Mouse (Mus musculus) liver, embryonic 15.5 days (tissue): ENCODE data around the gene Ulk2. TPM values are rescaled to one million over a fixed set of nuclear protein-coding genes. Genes with fewer than 3 reads are reported as not detected.

Experiments used
- ATAC-seq: fragments of 200-750 bp; cut with Nextera tagmentation; 2 replicates; pipeline ENCODE4 v1.8.0; 2017; ENCODE audit warnings: moderate number of reproducible peaks, mild to moderate bottlenecking, moderate library complexity; ENCODE audit not compliant: insufficient read depth
- H3K27ac ChIP-seq: fragments of 300-500 bp; sonication (generic); replicated peaks from 2 replicates; pipeline ENCODE4 v1.5.1; 2015; ENCODE audit warnings: mild to moderate bottlenecking, inconsistent platforms
- H3K27me3 ChIP-seq: fragments of 300-500 bp; sonication (generic); 2 replicates; pipeline ENCODE4 v1.6.1; 2015; ENCODE audit warnings: mild to moderate bottlenecking, inconsistent platforms
- H3K36me3 ChIP-seq: fragments of 300-500 bp; sonication (generic); replicated peaks from 2 replicates; pipeline ENCODE4 v1.6.1; 2015; ENCODE audit warnings: moderate library complexity, mild to moderate bottlenecking, inconsistent platforms
- H3K4me1 ChIP-seq: fragments of 300-500 bp; sonication (generic); replicated peaks from 2 replicates; pipeline ENCODE4 v1.6.1; 2015; ENCODE audit warnings: inconsistent platforms
- H3K4me2 ChIP-seq: fragments of 300-500 bp; sonication (generic); 2 replicates; pipeline ENCODE4 v1.6.1; 2015; ENCODE audit warnings: moderate library complexity, mild to moderate bottlenecking, inconsistent platforms
- H3K4me3 ChIP-seq: fragments of 300-500 bp; sonication (generic); replicated peaks from 2 replicates; pipeline ENCODE4 v1.5.1; 2015; ENCODE audit warnings: mild to moderate bottlenecking, inconsistent platforms
- H3K9ac ChIP-seq: fragments of 300-500 bp; sonication (generic); 2 replicates; pipeline ENCODE4 v1.6.1; 2015; ENCODE audit warnings: moderate library complexity, mild to moderate bottlenecking, inconsistent platforms
- H3K9me3 ChIP-seq: fragments of 300-500 bp; sonication (generic); replicated peaks from 2 replicates; pipeline ENCODE4 v1.6.1; 2016; ENCODE audit warnings: inconsistent platforms
- WGBS: fragments of 180-500 bp; shearing (Covaris S2); methylation state at CpG from one replicate; pipeline ENCODE4 v1.1.7; 2015; ENCODE audit warnings: mixed read lengths; ENCODE audit not compliant: insufficient replicate concordance; 5-methylcytosine and 5-hydroxymethylcytosine counted together
- polyA plus RNA-seq: library from polyadenylated mRNA; unstranded; fragments of >200 nt; fragmentation: Nextera tagmentation; extraction: Ambion mirVana; gene quantifications from 2 replicates; pipeline ENCODE4 v1.2.1, GENCODE M21; 2015

Gene Ulk2
- polyA plus RNA-seq: 2.6 and 2.9 TPM in 2 replicates

GRCm38 (mm10) chr11:61854988-61855411 lies at the start of gene Ulk2:
Gene Ulk2, minus strand, starts transcription at chr11:61855073.
- Histone ChIP-seq H3K9me3 (no peaks in the 10 kb centered on the region), H3K4me3 (peak within 1 kb of the TSS; percentile 79), H3K27ac (peak within 1 kb of the TSS; percentile 86), H3K9ac (peak within 1 kb of the TSS; percentile 84), H3K27me3 (peaks cover 22% of the 10 kb centered on the region), H3K36me3 (no peaks in the 10 kb centered on the region; the same call in 1 of the 2 replicates), H3K4me2 (peak within 1 kb of the TSS; percentile 98), H3K4me1 (peaks cover 21% of the 10 kb centered on the region)
- ATAC-seq: peak; percentile 79
- WGBS: under 1% methylated on average over 58 of the region's 58 CpGs

DNA sequence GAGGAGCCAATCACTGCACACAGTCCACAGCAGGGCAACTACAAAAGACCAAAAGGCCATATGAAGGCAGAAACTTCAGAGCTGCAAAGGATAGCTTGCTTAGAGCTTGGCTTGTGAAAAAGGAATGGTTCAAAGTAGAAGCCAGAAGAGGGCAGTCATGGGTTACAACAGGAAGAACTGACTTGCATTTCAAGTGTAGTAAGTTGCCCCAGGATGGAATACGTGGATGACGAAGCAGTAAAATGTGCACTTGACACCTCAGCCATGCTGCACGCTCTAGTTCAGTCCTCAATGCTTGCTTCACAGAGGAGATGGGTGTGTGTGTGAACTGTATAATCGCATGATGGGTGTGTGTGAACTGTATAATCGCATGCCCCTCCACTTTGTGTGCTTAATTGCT lies 27.3 kb upstream of the Ulk2 start:
- peaks cover 64% of the 10 kb centered on the region for H3K36me3 ChIP-seq
- H3K27ac ChIP-seq: no peak overlapping the region
- ATAC-seq: no peak
- H3K4me2 ChIP-seq: no peak overlapping the region
- H3K9ac ChIP-seq: no peak overlapping the region
- WGBS: 72% methylated on average over 5 of the region's 5 CpGs
- H3K4me3 ChIP-seq: no peak overlapping the region
- H3K27me3 ChIP-seq: no peaks in the 10 kb centered on the region
- no peaks in the 10 kb centered on the region for H3K9me3 ChIP-seq
- H3K4me1 ChIP-seq: no peaks in the 10 kb centered on the region

GRCm38 (mm10) chr11:61879921-61880320 lies 25.0 kb upstream of the Ulk2 start:
- H3K36me3 ChIP-seq: peaks cover 70% of the 10 kb centered on the region
- no peaks in the 10 kb centered on the region for H3K9me3 ChIP-seq
- H3K9ac ChIP-seq: no peak overlapping the region
- H3K4me1 ChIP-seq: no peaks in the 10 kb centered on the region
- no peak overlapping the region for H3K4me2 ChIP-seq
- ATAC-seq: no peak
- no peaks in the 10 kb centered on the region for H3K27me3 ChIP-seq
- H3K4me3 ChIP-seq: no peak overlapping the region
- H3K27ac ChIP-seq: no peak overlapping the region

DNA sequence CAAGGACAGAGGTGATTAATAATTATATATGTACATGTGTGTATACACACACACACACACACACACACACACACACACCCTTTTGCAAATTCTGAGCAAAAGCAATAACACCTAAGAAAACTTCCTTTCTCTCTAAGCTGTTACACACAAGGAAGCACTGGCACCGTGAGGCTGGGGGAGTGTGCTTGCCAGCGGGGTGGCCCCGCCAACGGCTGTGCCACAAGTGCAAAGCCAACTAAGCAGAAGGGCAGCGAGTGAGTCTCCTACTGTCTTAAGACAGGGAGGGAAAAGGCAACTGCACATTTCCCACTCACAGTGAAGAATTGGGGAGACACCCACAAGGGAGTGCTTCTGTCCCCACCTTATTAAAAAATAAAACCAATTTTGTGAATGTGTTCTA lies 17.0 kb upstream of the Ulk2 start:
- ATAC-seq: no peak
- no peak overlapping the region for H3K27ac ChIP-seq
- no peaks in the 10 kb centered on the region for H3K27me3 ChIP-seq
- H3K4me3 ChIP-seq: no peak overlapping the region
- no peak overlapping the region for H3K4me2 ChIP-seq
- H3K9me3 ChIP-seq: no peaks in the 10 kb centered on the region
- 83% methylated on average over 5 of the region's 5 CpGs for WGBS
- H3K9ac ChIP-seq: no peak overlapping the region
- peaks cover 63% of the 10 kb centered on the region for H3K36me3 ChIP-seq
- no peaks in the 10 kb centered on the region for H3K4me1 ChIP-seq

GRCm38 (mm10) chr11:61866856-61867255 lies 12.0 kb upstream of the Ulk2 start:
- Histone ChIP-seq H3K9me3 (no peaks in the 10 kb centered on the region), H3K27ac (no peak overlapping the region), H3K4me2 (no peak overlapping the region), H3K36me3 (peaks cover 23% of the 10 kb centered on the region), H3K4me1 (peaks cover 8% of the 10 kb centered on the region; the same call in 1 of the 2 replicates), H3K9ac (no peak overlapping the region), H3K27me3 (no peaks in the 10 kb centered on the region), H3K4me3 (no peak overlapping the region)
- no peak for ATAC-seq

GRCm38 (mm10) chr11:61861781-61862547 lies 7.1 kb upstream of the Ulk2 start:
- peaks cover 13% of the 10 kb centered on the region; the same call in 1 of the 2 replicates for H3K4me1 ChIP-seq
- no peak overlapping the region for H3K4me3 ChIP-seq
- no peak overlapping the region for H3K4me2 ChIP-seq
- 0 out of 2 replicates have a peak, but pooled peaks have one; percentile 7 for ATAC-seq
- no peaks in the 10 kb centered on the region for H3K36me3 ChIP-seq
- 0 out of 2 replicates have a peak overlapping the region, but pooled peaks have one; percentile 9 for H3K27ac ChIP-seq
- whole genome bisulfite sequencing: 41% methylated on average over 6 of the region's 6 CpGs
- no peak overlapping the region for H3K9ac ChIP-seq
- no peaks in the 10 kb centered on the region for H3K9me3 ChIP-seq
- H3K27me3 ChIP-seq: peaks cover 8% of the 10 kb centered on the region; the same call in 1 of the 2 replicates

GRCm38 (mm10) chr11:61859316-61859715 lies 4.4 kb upstream of the Ulk2 start:
- H3K4me2 ChIP-seq: no peak overlapping the region
- ATAC-seq: no peak
- WGBS: 55% methylated on average over 1 of the region's 1 CpGs

DNA sequence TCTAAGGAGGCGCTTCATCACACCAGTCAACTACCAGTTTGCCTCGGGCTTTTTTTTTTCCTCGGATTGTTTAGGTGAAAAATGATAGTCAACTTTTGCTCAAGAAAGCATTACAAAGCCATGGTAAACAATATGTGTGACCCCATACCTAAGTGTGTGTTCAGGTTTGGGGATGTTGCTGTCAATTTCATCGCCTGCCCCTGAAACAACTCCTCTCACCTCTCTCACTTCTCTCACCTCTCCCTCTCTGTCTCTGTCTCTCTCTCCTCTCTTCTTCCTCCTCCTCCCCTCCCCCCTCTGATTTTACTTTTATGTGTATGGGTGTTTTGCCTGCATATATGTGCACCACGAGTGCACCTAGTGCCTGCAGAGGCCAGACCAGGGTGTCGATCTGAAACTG lies 666 bp upstream of the Ulk2 start:
- no peaks in the 10 kb centered on the region for H3K9me3 ChIP-seq
- no peak for ATAC-seq
- H3K4me2 ChIP-seq: peak overlapping the region; percentile 98
- peak overlapping the region; percentile 86 for H3K27ac ChIP-seq
- H3K36me3 ChIP-seq: no peaks in the 10 kb centered on the region; the same call in 1 of the 2 replicates
- WGBS: 39% methylated on average over 6 of the region's 6 CpGs
- peaks cover 21% of the 10 kb centered on the region for H3K4me1 ChIP-seq
- H3K4me3 ChIP-seq: peak overlapping the region; percentile 79
- H3K9ac ChIP-seq: peak overlapping the region; percentile 84
- H3K27me3 ChIP-seq: peaks cover 22% of the 10 kb centered on the region

More at GRCm38 (mm10) chr11:61859316-61859715, 4.4 kb upstream of the Ulk2 start:
- Histone ChIP-seq H3K4me3 (no peak overlapping the region), H3K27me3 (peaks cover 22% of the 10 kb centered on the region), H3K9ac (no peak overlapping the region), H3K9me3 (no peaks in the 10 kb centered on the region), H3K4me1 (peaks cover 26% of the 10 kb centered on the region), H3K27ac (no peak overlapping the region), H3K36me3 (no peaks in the 10 kb centered on the region)

DNA sequence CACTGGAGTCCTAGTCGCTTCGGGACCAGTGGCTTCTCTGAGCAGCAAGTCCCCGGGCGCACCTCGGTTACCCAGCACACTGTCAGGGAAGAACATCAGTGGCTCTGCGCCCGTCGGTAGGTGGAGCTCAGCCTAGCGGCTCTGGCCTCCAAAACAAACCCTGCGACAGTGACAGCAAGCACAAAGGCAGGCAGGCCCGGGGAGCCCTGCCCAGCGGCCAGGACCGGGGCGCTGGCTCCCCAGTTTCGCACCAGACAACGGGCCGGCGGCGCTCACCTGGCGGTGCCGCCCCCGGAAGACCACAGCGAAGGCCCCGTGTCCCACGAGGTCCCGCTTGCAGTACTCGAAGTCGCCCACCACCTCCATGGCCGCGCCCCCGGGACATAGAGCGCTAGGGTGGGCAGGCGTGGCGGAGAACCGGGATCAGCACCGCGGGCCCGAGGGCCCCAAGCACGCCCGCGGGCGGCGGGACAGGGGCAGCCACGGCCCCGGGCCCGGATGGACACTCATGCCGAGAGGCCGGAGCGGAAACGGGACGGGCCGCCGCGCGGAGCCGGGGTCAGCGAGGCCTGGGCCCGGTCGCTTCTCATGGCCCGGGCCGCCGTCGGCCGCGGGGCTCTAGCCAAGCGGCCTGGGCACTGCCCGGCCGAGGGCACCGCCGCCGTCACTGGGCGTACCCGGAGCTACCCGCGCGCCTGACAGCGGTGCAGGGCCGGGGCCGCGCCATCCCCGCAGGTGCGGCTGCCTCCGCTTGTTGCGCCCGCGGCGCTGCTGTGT lies 474 bp downstream of the Ulk2 start:
- Histone ChIP-seq H3K4me3 (peak overlapping the region; percentile 79), H3K27ac (peak overlapping the region; percentile 86)

GRCm38 (mm10) chr11:61853659-61854058 lies 1.2 kb downstream of the Ulk2 start:
- H3K4me2 ChIP-seq: peak overlapping the region; percentile 98
- no peaks in the 10 kb centered on the region for H3K9me3 ChIP-seq
- peak overlapping the region; percentile 79 for H3K4me3 ChIP-seq
- WGBS: 17% methylated on average over 5 of the region's 5 CpGs
- H3K36me3 ChIP-seq: no peaks in the 10 kb centered on the region; the same call in 1 of the 2 replicates
- peak overlapping the region; percentile 86 for H3K27ac ChIP-seq
- peaks cover 23% of the 10 kb centered on the region for H3K4me1 ChIP-seq
- no peak for ATAC-seq
- H3K27me3 ChIP-seq: peaks cover 22% of the 10 kb centered on the region
- H3K9ac ChIP-seq: peak overlapping the region; percentile 84

More for the DNA sequence above, 474 bp downstream of the Ulk2 start:
- Histone ChIP-seq H3K9ac (peak overlapping the region; percentile 84), H3K27me3 (peaks cover 22% of the 10 kb centered on the region), H3K36me3 (no peaks in the 10 kb centered on the region; the same call in 1 of the 2 replicates), H3K4me1 (peaks cover 23% of the 10 kb centered on the region), H3K9me3 (no peaks in the 10 kb centered on the region), H3K4me2 (peak overlapping the region; percentile 98)
- ATAC-seq: peak; percentile 79
- under 1% methylated on average over 83 of the region's 87 CpGs for WGBS

DNA sequence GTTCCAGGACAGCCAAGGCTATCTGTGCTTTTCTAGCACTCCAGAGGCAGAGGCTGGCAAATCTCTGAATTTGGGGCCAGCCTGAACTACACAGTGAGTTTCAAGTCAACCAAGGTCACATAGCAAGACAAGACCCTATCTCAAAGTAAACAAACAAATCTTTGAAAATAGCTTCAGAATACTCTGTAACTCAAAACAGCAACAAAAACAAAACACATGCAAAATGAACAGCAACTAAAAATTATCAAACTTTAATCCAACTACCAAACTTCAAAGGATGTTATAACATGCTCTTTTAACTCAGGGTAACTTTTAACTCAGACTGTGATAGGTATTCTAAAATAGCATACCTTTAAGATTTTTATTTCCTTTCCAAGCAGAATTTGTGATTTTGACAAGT lies 2.0 kb downstream of the Ulk2 start:
- Histone ChIP-seq H3K27ac (no peak overlapping the region), H3K27me3 (peaks cover 22% of the 10 kb centered on the region), H3K9ac (no peak overlapping the region), H3K36me3 (no peaks in the 10 kb centered on the region; the same call in 1 of the 2 replicates), H3K4me1 (peaks cover 23% of the 10 kb centered on the region), H3K4me3 (no peak overlapping the region), H3K9me3 (no peaks in the 10 kb centered on the region), H3K4me2 (no peak overlapping the region)
- no peak for ATAC-seq
